Mouse (Mus musculus) small intestine, adult 2 months (tissue): ENCODE data around the gene Dapk1. TPM values are rescaled to one million over a fixed set of nuclear protein-coding genes. Genes with fewer than 3 reads are reported as not detected.

Experiments
- H3K27ac ChIP-seq: fragments of 200-500 bp; 2 replicates; pipeline ENCODE4 v1.5.1; 2012; ENCODE audit warnings: low read depth, low read length, control low read depth, inconsistent platforms; ENCODE audit not compliant: insufficient read depth
- H3K27me3 ChIP-seq: fragments of 200-500 bp; 2 replicates; pipeline ENCODE4 v1.6.1; 2012; ENCODE audit warnings: mild to moderate bottlenecking, moderate library complexity, low read length, inconsistent platforms; ENCODE audit not compliant: control insufficient read depth, insufficient read depth
- H3K36me3 ChIP-seq: fragments of 200-500 bp; 2 replicates; pipeline ENCODE4 v1.6.1; 2012; ENCODE audit warnings: mild to moderate bottlenecking, low read length, control low read depth, inconsistent platforms; ENCODE audit not compliant: control insufficient read depth, insufficient read depth
- H3K4me1 ChIP-seq: fragments of 200-500 bp; 2 replicates; pipeline ENCODE4 v1.6.1; 2012; ENCODE audit warnings: low read length, inconsistent platforms, mixed read lengths; ENCODE audit not compliant: control insufficient read depth, insufficient read depth, insufficient read length
- H3K4me3 ChIP-seq: fragments of 200-500 bp; 2 replicates; pipeline ENCODE4 v1.5.1; 2012; ENCODE audit warnings: low read depth, mild to moderate bottlenecking, control low read depth, inconsistent platforms, low read length, moderate library complexity
- CTCF ChIP-seq: fragments of 200-500 bp; IDR thresholded peaks from 2 replicates; pipeline ENCODE4 v1.5.1; 2012; ENCODE audit warnings: low read depth, mild to moderate bottlenecking, control low read depth, inconsistent platforms, low read length, moderate library complexity, mixed read lengths; ENCODE audit not compliant: insufficient replicate concordance, insufficient read length; ENCODE audit errors: extremely low read depth
- POLR2A ChIP-seq: fragments of 200-500 bp; IDR thresholded peaks from 2 replicates; pipeline ENCODE4 v1.6.1; 2012; ENCODE audit warnings: low read depth, mild to moderate bottlenecking, control low read depth, inconsistent platforms, low read length, moderate library complexity
- WGBS: fragments of 180-500 bp; shearing (Covaris S2); methylation state at CpG from one replicate; pipeline ENCODE4 v1.1.7; 2018; 5-methylcytosine and 5-hydroxymethylcytosine counted together
- polyA plus RNA-seq: library from polyadenylated mRNA; depleted of rRNA; stranded (reverse); fragments of >200 nt; gene quantifications from 2 replicates; pipeline ENCODE4 v1.2.3, GENCODE M21; 2012

The Dapk1 gene
- polyA plus RNA-seq, 1 experiment, result 12.9 TPM

DNA sequence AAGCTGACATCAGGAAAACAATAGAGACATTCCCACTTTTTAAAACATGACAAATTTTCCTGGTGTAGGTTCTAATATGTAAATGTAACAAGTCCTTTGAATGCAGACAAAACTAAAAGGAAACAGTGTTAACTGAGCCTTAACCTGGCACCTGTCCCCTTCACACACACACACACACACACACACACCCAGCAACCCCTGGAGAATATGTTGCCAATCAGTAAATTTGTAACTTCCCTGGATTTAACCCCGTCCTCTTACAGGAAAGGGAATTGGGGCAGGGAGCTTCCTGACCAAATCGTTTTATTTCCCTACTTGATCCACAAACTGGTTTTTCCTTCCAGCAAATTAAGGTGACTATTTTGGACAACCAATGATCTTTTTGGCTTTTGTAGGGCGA lies 28.2 kb upstream of the Dapk1 start:
- H3K4me3 ChIP-seq, result no peak overlapping the region
- 56% methylated on average over 3 of the region's 3 CpGs for WGBS
- H3K36me3 ChIP-seq, result no peaks in the 10 kb centered on the region
- H3K27ac ChIP-seq, result no peak overlapping the region
- TF ChIP-seq POLR2A, result no peak
- no peak for TF ChIP-seq CTCF
- no peaks in the 10 kb centered on the region for H3K4me1 ChIP-seq
- no peaks in the 10 kb centered on the region for H3K27me3 ChIP-seq

DNA sequence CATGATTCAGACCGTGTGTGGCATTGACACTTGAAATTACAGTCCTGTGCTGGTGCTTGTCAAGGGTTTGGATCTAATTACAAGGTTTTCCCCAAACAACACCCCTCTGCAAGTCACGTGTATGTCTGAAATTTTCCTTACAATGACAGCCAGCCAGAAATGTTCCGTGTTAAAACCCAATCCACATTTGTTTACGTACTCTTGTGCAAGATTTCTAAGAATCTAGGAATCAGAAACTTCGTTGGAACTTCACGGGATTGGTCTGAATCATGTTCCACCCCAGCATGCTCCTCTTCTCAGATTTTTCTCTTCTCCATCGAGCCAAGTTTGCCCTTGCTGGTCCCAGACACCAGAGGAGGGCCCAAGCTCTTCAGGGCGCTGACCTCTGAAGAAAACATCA lies 27.8 kb upstream of the Dapk1 start:
- no peak overlapping the region for H3K27ac ChIP-seq
- H3K36me3 ChIP-seq, result no peaks in the 10 kb centered on the region
- WGBS, result 62% methylated on average over 8 of the region's 8 CpGs
- H3K4me1 ChIP-seq, result no peaks in the 10 kb centered on the region
- TF ChIP-seq POLR2A (no peak), CTCF (no peak)
- H3K27me3 ChIP-seq, result no peaks in the 10 kb centered on the region
- no peak overlapping the region for H3K4me3 ChIP-seq

DNA sequence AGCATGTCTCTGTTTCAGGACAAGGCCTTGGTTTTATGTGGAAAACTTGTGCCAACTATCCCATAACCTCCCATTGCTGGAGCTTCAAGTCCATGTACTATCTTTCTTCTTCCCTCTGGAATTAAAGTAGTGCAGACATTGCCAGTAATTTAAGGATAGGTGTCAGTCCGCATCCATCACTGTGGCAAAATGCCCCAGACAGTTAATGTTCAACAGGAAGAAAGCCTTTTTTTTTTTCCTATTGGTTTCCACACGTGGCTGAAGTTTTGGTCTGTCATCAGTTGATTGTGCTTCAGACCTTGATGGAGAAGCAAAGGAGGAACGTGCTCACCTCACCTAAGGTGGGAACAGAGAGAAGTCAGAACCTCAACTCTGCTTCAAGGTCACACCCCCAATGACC lies 23.2 kb upstream of the Dapk1 start:
- H3K27ac ChIP-seq, result no peak overlapping the region
- WGBS, result 48% methylated on average over 3 of the region's 3 CpGs
- no peak overlapping the region for H3K4me3 ChIP-seq
- no peak for TF ChIP-seq POLR2A
- TF ChIP-seq CTCF, result no peak
- no peaks in the 10 kb centered on the region for H3K4me1 ChIP-seq
- no peaks in the 10 kb centered on the region for H3K27me3 ChIP-seq
- H3K36me3 ChIP-seq, result no peaks in the 10 kb centered on the region

DNA sequence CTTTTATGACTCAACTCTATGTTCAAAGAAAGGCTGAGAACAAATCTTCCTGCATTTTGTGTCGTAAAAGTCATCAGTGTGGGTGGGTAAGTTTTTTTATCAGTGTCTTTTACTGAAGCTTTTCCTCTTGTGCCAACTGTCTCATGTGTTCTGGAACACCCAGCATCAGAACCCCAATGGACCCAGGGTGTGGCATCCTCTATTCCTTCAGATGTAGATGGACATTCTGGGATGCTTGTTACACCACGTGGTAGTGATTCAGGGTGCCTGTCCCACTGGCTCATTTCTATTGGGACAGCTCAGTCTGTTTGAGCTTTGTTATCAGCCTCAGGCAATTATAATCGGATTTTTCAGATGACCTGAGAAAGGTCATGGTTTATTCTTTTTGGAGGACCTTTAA lies 6.9 kb upstream of the Dapk1 start:
- Histone ChIP-seq H3K36me3 (no peaks in the 10 kb centered on the region), H3K4me1 (no peaks in the 10 kb centered on the region), H3K4me3 (no peak overlapping the region), H3K27me3 (no peaks in the 10 kb centered on the region), H3K27ac (no peak overlapping the region)
- 35% methylated on average over 3 of the region's 3 CpGs for WGBS
- TF ChIP-seq CTCF (no peak), POLR2A (no peak)

DNA sequence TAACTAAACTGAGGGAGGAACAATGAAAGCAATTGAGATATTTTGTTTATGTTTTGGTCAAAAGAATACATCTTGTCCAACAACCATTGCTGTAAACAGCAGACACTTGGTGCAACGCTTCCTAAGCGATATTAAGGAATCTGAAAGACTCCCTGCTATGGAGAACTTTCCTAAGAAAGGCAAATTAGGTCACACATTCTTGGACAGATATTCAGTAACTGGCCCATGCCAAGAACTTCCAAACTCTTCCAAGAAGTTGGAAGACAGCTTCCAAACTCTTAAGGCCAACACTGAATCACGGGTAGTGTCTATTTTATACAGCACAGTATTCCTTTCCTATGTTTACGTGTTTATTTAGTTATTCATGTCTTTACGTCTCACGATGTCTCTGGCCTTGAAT lies 6.2 kb upstream of the Dapk1 start:
- H3K27me3 ChIP-seq, result no peaks in the 10 kb centered on the region
- TF ChIP-seq POLR2A (no peak), CTCF (no peak)
- WGBS, result 81% methylated on average over 6 of the region's 6 CpGs
- H3K36me3 ChIP-seq, result no peaks in the 10 kb centered on the region
- no peak overlapping the region for H3K4me3 ChIP-seq
- no peak overlapping the region for H3K27ac ChIP-seq
- H3K4me1 ChIP-seq, result no peaks in the 10 kb centered on the region

GRCm38 (mm10) chr13:60602416-60603251 lies 887 bp downstream of the Dapk1 start:
- TF ChIP-seq CTCF (no peak), POLR2A (no peak)
- 0 out of 2 replicates have a peak, but pooled peaks cover 2% of the 10 kb centered on the region for H3K4me1 ChIP-seq
- peak overlapping the region; percentile 74 for H3K4me3 ChIP-seq
- H3K27ac ChIP-seq, result no peak overlapping the region
- 14% methylated on average over 34 of the region's 34 CpGs for WGBS
- peaks cover 4% of the 10 kb centered on the region; the same call in 1 of the 2 replicates for H3K27me3 ChIP-seq
- no peaks in the 10 kb centered on the region for H3K36me3 ChIP-seq

GRCm38 (mm10) chr13:60603252-60603562 lies 1.5 kb downstream of the Dapk1 start:
- Histone ChIP-seq H3K27ac (no peak overlapping the region), H3K4me3 (no peak overlapping the region), H3K36me3 (no peaks in the 10 kb centered on the region), H3K4me1 (0 out of 2 replicates have a peak, but pooled peaks cover 2% of the 10 kb centered on the region), H3K27me3 (peaks cover 4% of the 10 kb centered on the region; the same call in 1 of the 2 replicates)
- TF ChIP-seq POLR2A (no peak), CTCF (no peak)
- 65% methylated on average over 5 of the region's 5 CpGs for WGBS

- TF ChIP-seq POLR2A (no peak), CTCF (no peak)
- H3K4me1 ChIP-seq, result 0 out of 2 replicates have a peak, but pooled peaks cover under 1% of the 10 kb centered on the region
- H3K4me3 ChIP-seq, result no peak overlapping the region
- no peaks in the 10 kb centered on the region for H3K27me3 ChIP-seq
- WGBS, result 92% methylated on average over 8 of the region's 8 CpGs
- H3K36me3 ChIP-seq, result no peaks in the 10 kb centered on the region
- H3K27ac ChIP-seq, result no peak overlapping the region
Observed at GRCm38 (mm10) chr13:60607411-60607810, 5.7 kb downstream of the Dapk1 start.
